Mouse (Mus musculus): ENCODE results near the gene Olfr262. TPM values are rescaled to one million over a fixed set of nuclear protein-coding genes. Genes with fewer than 3 reads are reported as not detected.
"Not testable (repeated sequence)": the region's sequence is repeated elsewhere in the genome, so short reads cannot be mapped to it uniquely, and the experiment has no call there.

Olfr262 gene
- total RNA-seq (2017) = not detected in 3 replicates

DNA sequence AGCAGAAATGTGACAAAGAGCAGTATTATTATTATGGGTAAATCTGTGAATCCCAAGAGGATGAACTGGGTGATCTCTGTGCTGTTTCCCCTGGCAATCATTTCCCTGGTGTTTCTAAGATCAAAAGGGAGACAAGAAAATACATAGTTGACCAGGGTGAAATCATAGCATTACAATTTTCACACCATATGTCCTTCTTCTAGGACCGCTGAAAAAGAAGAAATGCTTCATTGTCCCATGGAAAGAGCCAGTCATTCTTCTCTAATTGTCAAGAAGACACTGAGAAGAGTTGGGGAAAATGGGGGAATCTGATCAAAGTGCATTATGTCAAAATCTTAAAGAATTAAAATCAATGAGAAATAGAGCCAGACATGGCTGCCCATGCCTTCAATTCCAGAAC, at the start of gene Olfr262:
Gene Olfr262 (minus strand): TSS at position 101 of the 400 bp plus-strand sequence.
- no peak for ATAC-seq (replicated peaks; ENCODE audit: insufficient number of reproducible peaks, low FRiP score, low TSS enrichment, poor library complexity, severe bottlenecking)

DNA sequence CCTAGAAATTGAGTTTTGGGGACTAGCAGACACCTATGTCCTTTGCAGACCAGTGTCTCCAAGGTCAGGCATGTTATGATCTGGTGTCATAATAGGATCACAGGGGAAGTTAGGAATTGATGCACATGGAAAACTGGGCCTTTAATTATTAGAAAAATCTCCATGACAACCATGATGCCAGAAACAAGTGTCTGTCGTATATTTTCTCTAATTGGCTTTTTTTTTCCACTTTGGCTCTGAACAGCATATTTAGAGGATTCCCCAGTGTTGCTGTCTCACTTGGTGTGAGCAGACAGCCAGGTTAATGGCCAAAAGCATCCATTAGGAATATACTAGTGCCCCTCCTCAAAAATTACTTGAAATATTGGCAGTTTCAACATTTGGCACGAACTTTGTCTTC, 38.1 kb upstream of the Olfr262 start, which contains the start of gene Olfr1434:
Gene Olfr1434 (plus strand): TSS at position 301 of the 400 bp plus-strand sequence.
- no peak for ATAC-seq (replicated peaks; ENCODE audit: insufficient number of reproducible peaks, low FRiP score, low TSS enrichment, poor library complexity, severe bottlenecking)

DNA sequence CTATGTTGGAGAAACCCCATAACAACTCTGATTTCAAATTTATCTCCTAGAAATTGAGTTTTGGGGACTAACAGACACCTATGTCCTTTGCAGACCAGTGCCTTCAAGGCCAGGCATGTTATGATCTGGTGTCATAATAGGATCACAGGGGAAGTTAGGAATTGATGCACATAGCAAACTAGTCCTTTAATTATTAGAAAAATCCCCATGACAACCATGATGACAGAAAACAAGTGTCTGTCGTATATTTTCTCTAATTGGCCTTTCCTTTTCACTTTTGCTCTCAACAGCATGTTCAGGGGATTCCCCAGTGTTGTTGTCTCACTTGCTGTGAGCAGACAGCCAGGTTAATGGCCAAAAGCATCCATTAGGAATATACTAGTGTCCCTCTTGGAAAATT, 19.3 kb upstream of the Olfr262 start, which contains the start of gene Olfr235:
Gene Olfr235 (plus strand): TSS at position 301 of the 400 bp plus-strand sequence.
- ATAC-seq (replicated peaks; ENCODE audit: insufficient number of reproducible peaks, low FRiP score, low TSS enrichment, poor library complexity, severe bottlenecking) = no peak

DNA sequence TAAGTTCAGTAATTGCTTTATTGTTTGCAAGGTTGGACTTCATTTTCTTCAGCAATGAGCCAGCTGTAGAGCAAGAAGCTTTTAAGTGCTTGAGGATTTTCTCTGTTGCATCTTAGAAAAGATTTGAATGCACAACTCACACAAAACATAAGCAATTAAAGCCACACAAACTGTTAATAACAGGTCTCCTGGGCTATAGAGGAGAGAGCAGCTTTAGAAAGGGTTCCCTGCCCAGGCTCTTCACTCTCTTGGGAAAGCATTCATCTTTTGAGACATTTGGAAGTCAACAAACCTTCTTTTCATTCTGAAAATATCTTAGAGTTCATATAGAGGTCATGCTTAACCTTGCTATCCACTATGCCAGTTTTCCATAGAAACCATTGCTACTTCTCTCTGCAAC, 9.0 kb downstream of the Olfr262 start, which contains the start of gene Olfr1432:
Gene Olfr1432 (minus strand): TSS at position 101 of the 400 bp plus-strand sequence.
- not testable (repeated sequence) for ATAC-seq (replicated peaks; ENCODE audit: insufficient number of reproducible peaks, low FRiP score, low TSS enrichment, poor library complexity, severe bottlenecking)

DNA sequence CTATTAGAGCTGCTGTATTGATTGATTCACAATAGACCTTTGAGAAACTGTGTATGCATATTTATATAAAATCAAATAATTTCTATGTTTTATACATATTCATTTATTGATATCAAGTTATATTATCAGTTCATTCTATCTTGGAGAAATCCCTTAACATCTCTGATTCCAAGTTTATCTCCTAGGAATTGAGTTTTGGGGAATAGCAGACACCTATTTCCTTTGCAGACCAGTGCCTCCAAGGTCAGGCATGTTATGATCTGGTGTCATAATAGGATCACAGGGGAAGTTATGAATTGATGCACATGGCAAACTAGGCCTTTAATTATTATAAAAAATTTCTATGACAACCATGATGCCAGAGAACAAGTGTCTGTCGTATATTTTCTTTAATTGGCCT, 41.1 kb downstream of the Olfr262 start, which contains the start of gene Olfr1431:
Gene Olfr1431 (plus strand): TSS at position 301 of the 400 bp plus-strand sequence.
- ATAC-seq (replicated peaks; ENCODE audit: insufficient number of reproducible peaks, low FRiP score, low TSS enrichment, poor library complexity, severe bottlenecking) = no peak

DNA sequence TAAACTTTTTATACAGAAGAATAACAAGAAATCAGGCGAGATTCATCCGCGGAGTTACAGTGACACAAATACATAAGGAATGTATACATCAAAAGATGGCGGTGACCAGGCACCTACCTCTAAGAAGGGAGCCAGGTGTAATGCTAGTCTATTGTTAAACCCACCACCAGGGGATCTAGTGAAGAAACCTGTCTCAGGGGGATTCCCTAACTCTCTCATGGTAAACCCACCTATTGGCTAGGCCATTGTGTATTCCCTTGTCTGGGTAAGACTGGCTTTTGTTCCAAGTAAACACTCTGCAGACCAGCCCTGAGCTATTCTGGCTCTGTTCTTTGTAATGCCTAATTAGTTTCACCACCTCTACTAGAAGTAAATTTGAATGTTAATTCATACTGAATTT, 42.4 kb downstream of the Olfr262 start:
- ATAC-seq (replicated peaks; ENCODE audit: insufficient number of reproducible peaks, low FRiP score, low TSS enrichment, poor library complexity, severe bottlenecking) = not testable (repeated sequence)

Other genes with a start within 250 kb of the Olfr262 start
- 0.11 TPM in 1 of 3 replicates, not detected in the others for gene Olfr1423, start 200.3 kb downstream of the Olfr262 start, total RNA-seq (2017)
- gene Olfr1424, start 179.0 kb downstream of the Olfr262 start, total RNA-seq (2017) = 1.4 TPM in 1 of 3 replicates, not detected in the others
- not detected in 3 replicates for gene Olfr1425, start 163.9 kb downstream of the Olfr262 start, total RNA-seq (2017)
- not detected in 3 replicates for gene Olfr1426, start 149.6 kb downstream of the Olfr262 start, total RNA-seq (2017)
- gene Olfr1427, start 138.3 kb downstream of the Olfr262 start, total RNA-seq (2017) = not detected in 3 replicates
- not detected in 3 replicates for gene Olfr1428, start 125.8 kb downstream of the Olfr262 start, total RNA-seq (2017)
- not detected in 3 replicates for gene Olfr76, start 118.5 kb downstream of the Olfr262 start, total RNA-seq (2017)
- not detected in 3 replicates for gene Olfr1555-ps1, start 71.5 kb downstream of the Olfr262 start, total RNA-seq (2017)
- not detected in 3 replicates for gene Olfr1431, start 41.0 kb downstream of the Olfr262 start, total RNA-seq (2017)
- gene Olfr1432, start 9.1 kb downstream of the Olfr262 start, total RNA-seq (2017) = not detected in 3 replicates
- not detected in 3 replicates for gene Olfr235, start 19.4 kb upstream of the Olfr262 start, total RNA-seq (2017)
- not detected in 3 replicates for gene Olfr1434, start 38.2 kb upstream of the Olfr262 start, total RNA-seq (2017)
- gene Olfr1436, start 57.5 kb upstream of the Olfr262 start, total RNA-seq (2017) = not detected in 3 replicates
- gene Olfr1437, start 83.4 kb upstream of the Olfr262 start, total RNA-seq (2017) = not detected in 3 replicates
- gene Olfr1438-ps1, start 94.3 kb upstream of the Olfr262 start, total RNA-seq (2017) = not detected in 3 replicates
- not detected in 3 replicates for gene Olfr1440, start 145.6 kb upstream of the Olfr262 start, total RNA-seq (2017)
- gene Olfr1441, start 175.8 kb upstream of the Olfr262 start, total RNA-seq (2017) = not detected in 3 replicates
- gene Pfpl, start 186.2 kb upstream of the Olfr262 start, total RNA-seq (2017) = not detected in 3 replicates
- gene Mpeg1, start 219.1 kb upstream of the Olfr262 start, total RNA-seq (2017) = 282 to 374 TPM (median 353 TPM) in 3 replicates

Measured in monocyte, adult 5-6 weeks (primary cell).